Mouse (Mus musculus) ES-E14 (cell line): ENCODE measurements around the gene Tradd.

Experiments used
- CHD2 ChIP-seq: IDR thresholded peaks from 2 replicates; pipeline ENCODE4 v1.6.1; 2014; ENCODE audit warnings: mild to moderate bottlenecking, low read depth, low read length, inconsistent platforms
- HCFC1 ChIP-seq: IDR thresholded peaks from 2 replicates; pipeline ENCODE4 v1.6.1; 2012; ENCODE audit warnings: low read length, inconsistent platforms, borderline replicate concordance; ENCODE audit not compliant: insufficient read depth
- ZC3H11A ChIP-seq: IDR thresholded peaks from 2 replicates; pipeline ENCODE4 v1.6.1; 2012; ENCODE audit warnings: low read depth, mild to moderate bottlenecking, inconsistent platforms, low read length, borderline replicate concordance

GRCm38 (mm10) chr8:105259721-105260320, 4.6 kb downstream of the Tradd start:
- no peak for TF ChIP-seq HCFC1
- TF ChIP-seq CHD2: no peak
- TF ChIP-seq ZC3H11A: no peak
